Mouse (Mus musculus) thymus, adult 2 months (tissue): Measurements from ENCODE around the gene Zic5.

Source experiments
- CTCF ChIP-seq: fragments of 200-500 bp; IDR thresholded peaks from 2 replicates; pipeline ENCODE4 v1.5.1; 2012; ENCODE audit warnings: mild to moderate bottlenecking, control low read depth, low read length, moderate library complexity, borderline replicate concordance; ENCODE audit not compliant: control insufficient read depth, poor library complexity, insufficient read depth; ENCODE audit errors: extremely low read depth
- POLR2A ChIP-seq: fragments of 200-500 bp; IDR thresholded peaks from 2 replicates; pipeline ENCODE4 v1.6.1; 2012; ENCODE audit warnings: mild to moderate bottlenecking, low read length, control low read depth, moderate library complexity; ENCODE audit not compliant: control insufficient read depth, poor library complexity, insufficient read depth; ENCODE audit errors: extremely low read depth

DNA sequence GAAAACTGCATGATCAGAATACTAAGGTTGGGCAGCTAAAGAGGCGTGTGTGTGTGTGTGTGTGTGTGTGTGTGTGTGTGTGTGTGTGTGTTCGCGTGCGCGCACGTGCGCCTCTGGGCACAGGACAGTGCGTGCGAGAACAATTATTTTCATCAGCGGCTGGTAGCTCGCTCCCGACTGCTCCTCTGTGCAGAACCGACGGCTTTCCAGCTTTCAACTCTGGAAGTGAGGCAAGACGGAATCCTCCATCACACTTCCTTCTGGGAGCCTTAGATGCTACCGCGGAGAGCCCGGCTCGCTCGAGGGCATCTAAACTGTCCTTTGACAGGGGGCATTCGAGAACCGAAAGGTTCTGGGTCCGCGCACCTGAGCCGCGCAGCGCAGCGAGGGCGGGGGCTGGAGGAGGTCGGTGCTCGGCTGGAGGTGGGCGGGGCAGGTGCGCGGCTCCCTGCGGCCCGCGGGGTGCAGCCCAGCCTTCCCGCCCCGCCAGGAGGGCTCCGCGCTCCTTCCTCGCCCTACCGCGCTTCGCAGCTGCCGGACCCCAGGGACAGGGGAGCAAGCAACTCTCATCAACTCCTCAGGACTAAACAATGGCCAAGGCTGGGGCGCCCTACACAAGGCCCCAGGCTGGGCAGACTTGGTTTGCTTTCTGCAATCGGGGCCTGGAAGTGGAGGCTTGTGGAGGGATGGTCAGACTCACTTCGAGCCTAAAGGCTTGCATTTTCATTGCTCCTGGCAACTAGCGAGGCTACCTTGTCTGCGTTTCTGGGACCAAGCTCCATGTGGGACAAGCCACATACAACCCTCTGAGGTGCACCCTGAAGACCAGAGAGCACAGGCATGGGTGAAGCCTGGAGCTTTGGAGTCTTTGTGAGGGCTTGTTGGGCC is 25.2 kb upstream of the Zic5 start, which contains the start of gene Gm10837:
- TF ChIP-seq CTCF, result no peak
- TF ChIP-seq POLR2A, result no peak
